Mouse (Mus musculus): ENCODE results near the gene Cd72.

Cd72 gene

DNA sequence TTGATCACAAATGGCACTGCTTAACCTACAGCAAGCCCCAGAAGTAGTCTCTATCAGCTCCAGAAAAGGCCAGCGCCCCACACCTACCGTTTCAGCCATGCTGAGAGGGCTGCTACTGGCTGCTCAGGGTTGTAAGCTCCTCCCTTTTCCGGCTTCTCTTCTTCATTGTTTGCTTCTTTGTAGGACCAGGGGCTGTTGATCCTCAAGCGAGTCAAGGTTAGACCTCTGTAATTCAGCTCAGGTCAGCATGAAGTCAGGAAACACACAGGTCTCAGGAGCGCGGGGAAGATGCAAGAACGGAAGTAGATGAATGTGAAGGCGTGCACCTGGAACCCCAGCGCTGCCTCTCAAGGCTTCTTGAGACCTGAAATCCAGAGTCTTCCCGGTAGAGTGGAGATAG lies 49.7 kb downstream of the Cd72 start:
- no peak for DNase-seq (ENCODE audit: low read depth, low spot score)

DNA sequence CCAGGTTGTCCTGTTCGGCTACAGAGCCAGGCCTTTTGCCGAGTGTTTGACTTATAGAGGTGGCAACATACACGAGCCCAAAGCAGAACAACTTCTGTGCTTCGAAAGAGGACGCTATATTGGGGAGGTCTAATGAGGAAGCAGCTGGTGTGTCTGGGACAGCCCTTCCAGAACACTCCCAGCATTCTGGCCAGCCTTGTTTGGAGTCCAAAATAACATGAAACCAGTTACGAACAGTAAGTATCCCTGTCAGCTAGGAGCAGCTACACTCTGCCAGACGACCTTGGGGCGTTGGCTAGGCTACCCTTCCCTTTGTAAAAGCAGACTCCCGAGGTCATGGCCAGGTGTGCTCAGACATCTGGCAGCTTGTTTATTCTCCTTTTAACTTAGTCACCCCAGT lies 52.2 kb downstream of the Cd72 start:
- DNase-seq (ENCODE audit: low read depth, low spot score), result no peak

DNA sequence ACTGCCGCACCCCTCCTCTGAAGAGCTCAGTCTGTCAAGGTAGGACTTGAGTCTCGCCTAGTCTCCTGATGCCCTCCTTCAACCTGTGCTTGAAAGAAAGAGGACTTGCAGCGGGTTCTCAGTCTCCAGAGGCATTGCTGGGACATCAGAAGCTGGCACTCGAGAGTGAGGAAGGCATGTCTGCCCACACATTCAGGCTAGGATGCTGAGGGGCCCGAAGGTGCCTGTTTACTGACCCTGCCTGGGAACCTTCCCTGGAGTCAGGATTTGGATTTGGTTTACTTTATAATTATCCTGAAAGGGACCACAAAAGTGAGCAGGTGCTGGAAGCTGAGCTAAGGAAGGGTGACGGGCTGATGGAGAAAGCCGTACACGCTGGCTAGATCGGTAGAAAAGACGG lies 52.9 kb downstream of the Cd72 start:
- DNase-seq (ENCODE audit: low read depth, low spot score), result no peak

DNA sequence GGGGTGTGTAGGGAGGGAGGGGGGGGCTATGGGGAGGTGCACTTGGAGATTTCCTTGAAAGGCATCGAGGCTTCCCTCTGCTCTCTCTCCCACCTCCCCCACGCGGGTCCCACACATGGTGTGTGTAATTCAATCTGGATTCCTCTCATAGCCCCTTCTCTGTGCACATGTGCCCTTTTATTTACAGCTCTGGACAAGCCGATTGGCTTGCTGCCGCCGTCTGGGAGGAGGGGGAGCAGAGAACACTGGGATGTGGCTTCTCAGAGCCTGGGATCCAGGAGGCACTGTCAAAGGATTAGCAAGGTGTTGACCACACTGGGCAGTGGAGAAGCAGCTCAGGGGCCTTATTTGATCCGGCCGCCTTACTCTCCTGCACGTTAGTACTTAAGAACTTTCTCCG lies 53.5 kb downstream of the Cd72 start:
- no peak for DNase-seq (ENCODE audit: low read depth, low spot score)

DNA sequence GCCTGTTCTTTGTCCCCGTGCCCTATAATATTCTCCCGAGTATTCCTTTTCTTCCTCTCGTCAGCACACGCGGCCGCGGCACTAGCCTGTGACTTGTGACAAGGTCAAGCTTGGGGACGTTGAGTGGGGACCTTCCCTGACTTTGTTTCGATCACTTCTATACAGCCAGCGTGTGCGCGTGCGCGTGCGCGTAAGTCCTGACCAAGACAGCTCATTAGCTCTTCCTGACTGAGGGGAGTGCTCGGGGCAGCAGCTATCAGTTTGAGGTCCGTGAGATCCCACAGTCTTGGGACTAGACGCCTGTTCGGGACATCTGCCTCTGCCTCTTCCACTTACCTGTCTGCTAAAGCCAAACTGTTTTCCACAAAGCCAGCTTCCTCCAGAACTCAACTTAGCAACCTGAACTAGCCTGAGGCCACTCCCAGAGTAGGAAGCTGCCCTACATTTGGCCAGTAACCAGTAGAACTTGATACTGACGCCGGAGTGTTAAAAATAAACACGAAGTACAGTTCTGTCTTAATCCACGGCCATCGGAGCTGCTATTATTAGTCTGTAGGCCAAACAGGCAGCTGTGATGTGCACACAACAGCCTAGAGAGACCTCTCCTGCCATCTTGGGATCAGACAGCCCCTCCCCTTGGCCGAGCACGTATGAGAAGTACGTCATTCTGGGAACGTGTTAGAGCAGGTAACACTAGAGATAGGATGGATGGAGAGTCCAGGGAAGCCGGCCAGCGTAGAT lies 54.9 kb downstream of the Cd72 start:
- DNase-seq (ENCODE audit: low read depth, low spot score), result no peak

DNA sequence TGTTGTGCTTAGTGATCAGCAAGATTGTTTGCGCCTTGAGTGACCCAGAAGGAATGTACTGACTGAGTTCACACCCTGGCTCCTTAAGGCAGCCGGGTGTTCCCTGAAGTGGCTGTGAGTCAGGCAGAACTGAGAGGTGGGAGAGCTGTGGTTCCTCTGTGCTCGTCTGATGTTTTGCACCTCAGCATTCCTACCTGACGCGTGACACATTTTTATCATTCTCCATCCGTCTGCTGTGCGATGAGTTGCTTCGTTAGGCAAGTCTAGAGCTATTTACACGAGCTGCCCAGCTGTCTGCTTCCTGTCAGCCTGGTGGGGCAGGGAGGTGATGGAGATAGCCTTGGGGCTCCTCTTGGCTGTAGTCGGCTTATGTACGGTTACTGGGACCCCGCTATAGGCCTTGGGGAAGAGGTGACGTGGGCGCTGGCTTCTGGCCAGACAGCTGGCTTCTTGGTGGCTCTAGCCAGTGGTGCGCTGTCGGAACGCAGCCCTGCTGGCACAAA lies 55.5 kb downstream of the Cd72 start:
- no peak for DNase-seq (ENCODE audit: low read depth, low spot score)

DNA sequence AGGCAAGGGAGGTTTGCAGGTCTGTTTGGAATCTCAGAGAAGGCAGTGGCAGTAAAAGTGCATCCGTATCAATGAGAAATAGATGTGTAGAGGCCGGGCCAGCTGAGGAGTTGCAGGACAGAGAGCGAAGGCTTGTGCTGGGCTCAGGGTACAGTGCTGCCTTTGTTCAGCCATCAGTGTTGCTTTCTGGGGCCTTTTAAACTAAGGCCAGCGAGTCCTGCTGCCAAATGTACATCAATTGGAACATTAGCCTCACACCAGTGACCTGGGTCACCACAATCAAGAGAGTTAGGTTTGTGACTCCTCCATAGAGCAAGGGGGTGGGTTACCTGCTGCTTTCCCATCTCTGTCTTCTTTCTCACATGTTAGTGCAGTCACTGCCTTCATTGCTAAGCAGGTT lies 56.4 kb downstream of the Cd72 start:
- no peak for DNase-seq (ENCODE audit: low read depth, low spot score)
